Mouse (Mus musculus): ENCODE results near the gene Lingo1. TPM values are rescaled to one million over a fixed set of nuclear protein-coding genes. Genes with fewer than 3 reads are reported as not detected.

The Lingo1 gene
- polyA plus RNA-seq, 1 experiment = not detected

DNA sequence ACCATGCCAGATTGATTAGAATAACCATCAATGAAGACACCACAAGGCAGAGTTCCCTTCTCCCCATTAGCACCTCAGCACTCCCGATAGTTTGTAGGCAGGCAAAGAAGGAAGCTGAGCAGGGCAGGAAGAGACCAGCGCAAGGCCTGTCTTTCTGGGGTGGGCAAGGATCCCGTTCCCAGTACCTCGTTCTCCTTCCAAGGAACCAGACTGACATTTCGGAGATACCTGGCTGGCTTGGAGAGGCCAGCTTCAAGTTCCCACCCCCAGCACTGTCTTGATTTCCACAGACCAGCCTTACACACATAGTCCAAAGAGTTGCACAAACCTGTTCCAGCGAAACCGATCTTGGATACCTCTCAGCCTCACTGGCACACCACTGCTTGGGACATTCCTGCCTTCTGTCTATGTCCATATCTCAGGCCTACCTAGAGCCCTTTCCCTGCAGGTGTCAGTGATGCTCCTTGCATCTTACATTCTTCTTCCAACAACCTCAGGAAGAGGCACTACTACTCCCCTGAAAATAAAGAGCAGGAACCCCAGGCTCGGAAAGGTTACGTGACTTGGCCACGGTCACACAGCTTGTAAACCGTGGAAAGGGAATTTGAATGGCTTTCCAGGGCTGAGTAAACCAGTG lies 159.4 kb downstream of the Lingo1 start:
- Histone ChIP-seq H3K27me3 (ENCODE audit: control insufficient read depth) (peaks cover 68% of the 10 kb centered on the region), H3K9me3 (ENCODE audit: control insufficient read depth, low read length) (no peaks in the 10 kb centered on the region), H3K4me1 (ENCODE audit: control insufficient read depth) (no peaks in the 10 kb centered on the region), H3K4me3 (replicated peaks) (no peak overlapping the region), H3K36me3 (ENCODE audit: control insufficient read depth) (no peaks in the 10 kb centered on the region)
- TF ChIP-seq TAL1 (IDR thresholded peaks at IDR 0.05; ENCODE audit: low read length) (no peak), GATA1 (IDR thresholded peaks at IDR 0.05; ENCODE audit: low read length) (no peak)

DNA sequence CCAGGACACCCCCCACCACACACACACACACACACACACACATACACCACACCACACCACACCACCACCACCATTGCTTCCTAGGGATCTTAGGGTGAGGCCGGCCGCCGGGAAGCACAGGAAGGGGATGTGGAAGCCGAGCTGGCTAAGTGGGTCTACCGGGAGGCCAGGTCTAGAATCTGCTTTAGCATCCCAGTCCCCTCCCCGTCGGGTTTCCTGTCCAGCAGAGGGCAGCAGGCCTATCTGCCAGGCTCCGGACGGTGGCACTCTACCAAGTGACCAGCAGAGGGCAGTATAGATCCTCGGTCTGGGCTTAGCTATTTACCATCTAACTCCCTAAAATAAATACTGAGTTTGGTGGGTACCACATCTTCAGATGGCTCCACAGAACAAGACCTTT lies 160.1 kb downstream of the Lingo1 start:
- no peaks in the 10 kb centered on the region for H3K36me3 ChIP-seq (ENCODE audit: control insufficient read depth)
- H3K9me3 ChIP-seq (ENCODE audit: control insufficient read depth, low read length) = no peaks in the 10 kb centered on the region
- no peaks in the 10 kb centered on the region for H3K4me1 ChIP-seq (ENCODE audit: control insufficient read depth)
- H3K4me3 ChIP-seq (replicated peaks) = no peak overlapping the region
- peaks cover 68% of the 10 kb centered on the region for H3K27me3 ChIP-seq (ENCODE audit: control insufficient read depth)
- TF ChIP-seq TAL1 (IDR thresholded peaks at IDR 0.05; ENCODE audit: low read length) (no peak), GATA1 (IDR thresholded peaks at IDR 0.05; ENCODE audit: low read length) (no peak)

DNA sequence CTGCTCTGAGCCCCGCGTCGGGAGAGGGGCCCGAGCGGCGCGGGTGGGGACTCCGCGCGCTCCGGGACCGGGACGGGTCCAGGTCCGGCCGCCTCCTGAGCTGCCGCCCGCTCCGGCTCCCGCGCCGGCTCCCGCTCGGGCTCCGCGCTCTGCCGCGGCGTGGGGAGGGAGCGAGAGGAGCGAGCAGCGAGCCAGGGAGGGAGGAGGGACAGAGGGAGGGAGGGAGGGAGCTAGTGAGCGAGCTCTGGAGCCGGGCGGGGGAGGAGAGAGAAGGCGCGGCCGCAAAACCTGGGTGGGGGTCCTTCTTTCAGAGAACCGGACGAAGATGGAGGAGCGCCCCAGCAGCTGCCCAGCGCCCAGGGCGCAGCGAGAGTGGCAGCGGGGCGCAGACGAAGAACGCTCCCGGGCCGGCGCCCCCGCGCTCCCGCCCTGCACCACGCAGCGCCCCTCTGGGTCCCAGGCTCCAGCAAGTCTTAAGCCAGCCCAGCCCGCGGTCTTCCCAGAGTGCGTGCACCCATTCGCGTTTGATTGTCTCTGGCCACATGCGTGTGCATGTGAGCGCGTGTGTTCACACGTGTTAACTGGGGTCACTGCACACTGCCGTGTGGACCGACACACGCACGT lies 160.7 kb downstream of the Lingo1 start:
- Histone ChIP-seq H3K27me3 (ENCODE audit: control insufficient read depth) (peaks cover 68% of the 10 kb centered on the region), H3K9me3 (ENCODE audit: control insufficient read depth, low read length) (no peaks in the 10 kb centered on the region), H3K36me3 (ENCODE audit: control insufficient read depth) (no peaks in the 10 kb centered on the region), H3K4me3 (replicated peaks) (peak overlapping the region; percentile 4), H3K4me1 (ENCODE audit: control insufficient read depth) (no peaks in the 10 kb centered on the region)
- TF ChIP-seq GATA1 (IDR thresholded peaks at IDR 0.05; ENCODE audit: low read length) (no peak), TAL1 (IDR thresholded peaks at IDR 0.05; ENCODE audit: low read length) (no peak)

DNA sequence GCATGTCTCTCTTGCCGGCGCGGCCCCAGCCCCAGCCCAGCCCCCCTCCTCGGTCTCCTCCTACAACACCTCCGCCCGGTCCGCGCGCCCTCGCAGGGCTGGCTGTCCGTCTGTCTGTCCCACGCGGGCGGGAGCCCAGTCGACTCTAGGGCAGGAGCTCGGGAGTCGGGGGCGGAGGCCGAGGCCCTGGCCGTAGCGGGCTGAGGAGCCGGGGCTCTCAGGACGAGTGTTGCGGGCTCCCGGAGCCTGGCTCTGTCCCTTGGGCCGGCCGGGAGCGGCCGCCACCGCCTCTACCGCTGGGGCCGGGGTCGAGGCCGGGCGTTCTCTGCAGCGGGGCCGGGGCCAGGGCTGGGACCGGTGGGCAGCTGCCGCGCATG lies 161.2 kb downstream of the Lingo1 start:
- Histone ChIP-seq H3K4me1 (ENCODE audit: control insufficient read depth) (no peaks in the 10 kb centered on the region), H3K4me3 (replicated peaks) (no peak overlapping the region), H3K27me3 (ENCODE audit: control insufficient read depth) (peaks cover 68% of the 10 kb centered on the region), H3K9me3 (ENCODE audit: control insufficient read depth, low read length) (no peaks in the 10 kb centered on the region), H3K36me3 (ENCODE audit: control insufficient read depth) (no peaks in the 10 kb centered on the region)
- TF ChIP-seq TAL1 (IDR thresholded peaks at IDR 0.05; ENCODE audit: low read length) (no peak), GATA1 (IDR thresholded peaks at IDR 0.05; ENCODE audit: low read length) (no peak)

DNA sequence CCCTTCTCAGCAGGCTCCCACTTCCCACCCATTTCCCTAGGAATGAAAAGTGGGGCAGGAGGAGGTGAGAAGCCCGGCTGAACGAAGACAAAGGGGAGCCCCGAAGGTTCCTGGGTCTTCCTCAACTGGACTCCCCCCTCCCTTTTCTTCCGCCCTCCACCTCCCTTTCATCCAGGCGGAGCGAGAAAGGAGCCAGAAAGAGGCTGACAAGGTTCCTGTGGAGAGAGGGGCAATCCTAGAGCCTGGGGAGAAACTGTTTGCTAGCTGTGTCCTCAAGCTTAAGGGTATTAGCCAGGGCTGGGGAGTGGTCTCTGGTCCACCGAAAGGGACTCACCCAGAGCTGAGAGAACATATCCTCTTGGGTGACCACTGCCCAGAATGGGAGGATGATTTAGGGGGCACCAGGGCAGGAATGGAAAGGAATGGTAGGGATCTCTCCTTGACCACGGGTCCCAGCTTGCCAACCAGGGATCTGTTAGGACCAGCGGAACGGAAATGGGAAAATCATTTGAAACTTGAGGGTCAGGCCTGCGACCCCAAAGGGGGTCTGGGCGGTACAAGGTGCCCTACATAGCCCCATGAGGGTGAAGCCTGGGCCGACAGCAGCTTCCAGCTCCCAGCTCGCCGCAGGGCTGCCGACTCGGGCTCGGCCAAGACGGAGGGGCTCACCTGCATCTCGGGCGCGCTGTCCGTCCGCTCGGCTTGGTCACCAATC lies 161.7 kb downstream of the Lingo1 start:
- Histone ChIP-seq H3K4me1 (ENCODE audit: control insufficient read depth) (no peaks in the 10 kb centered on the region), H3K36me3 (ENCODE audit: control insufficient read depth) (no peaks in the 10 kb centered on the region), H3K9me3 (ENCODE audit: control insufficient read depth, low read length) (no peaks in the 10 kb centered on the region), H3K4me3 (replicated peaks) (no peak overlapping the region), H3K27me3 (ENCODE audit: control insufficient read depth) (peaks cover 66% of the 10 kb centered on the region)
- no peak for TF ChIP-seq TAL1 (IDR thresholded peaks at IDR 0.05; ENCODE audit: low read length)
- TF ChIP-seq GATA1 (IDR thresholded peaks at IDR 0.05; ENCODE audit: low read length) = no peak

DNA sequence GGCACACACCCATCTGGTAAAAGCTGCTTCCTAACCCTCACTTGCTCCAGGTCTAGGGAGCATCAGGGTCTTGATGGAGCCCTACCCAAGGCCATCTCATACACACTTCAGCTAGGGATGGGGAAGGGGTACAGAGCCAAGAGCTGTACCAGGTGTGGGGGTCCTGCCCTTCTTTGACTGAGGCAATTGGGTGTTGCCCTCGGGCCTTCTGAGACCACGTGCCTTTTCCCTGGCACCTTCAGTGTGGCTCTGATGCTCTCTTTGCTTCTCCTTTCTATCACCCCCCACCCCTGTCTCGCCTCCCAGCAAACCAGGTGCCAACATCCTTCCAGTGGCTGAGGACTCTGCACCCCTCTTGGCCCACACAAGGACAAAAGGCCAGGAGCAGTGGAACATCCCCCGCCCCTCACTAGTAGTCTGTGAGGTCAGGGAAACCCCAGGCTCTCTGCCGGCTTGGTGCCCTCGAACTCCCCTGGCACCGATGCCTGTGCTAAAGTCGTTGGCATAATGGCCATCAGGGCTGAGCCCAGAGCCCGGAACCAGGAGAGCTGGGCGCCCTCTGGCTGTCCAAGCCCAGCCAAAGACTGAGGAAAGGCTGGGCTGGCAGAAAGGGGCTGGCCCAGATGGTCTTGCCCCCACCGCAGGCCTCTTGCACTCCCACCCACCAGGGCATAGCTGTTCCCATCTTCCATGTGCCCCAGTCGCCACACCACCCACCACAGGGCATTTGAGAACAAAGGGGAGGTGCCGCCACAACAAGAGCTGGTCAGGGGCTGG lies 162.6 kb downstream of the Lingo1 start:
- TF ChIP-seq GATA1 (IDR thresholded peaks at IDR 0.05; ENCODE audit: low read length) (no peak), TAL1 (IDR thresholded peaks at IDR 0.05; ENCODE audit: low read length) (no peak)
- Histone ChIP-seq H3K36me3 (ENCODE audit: control insufficient read depth) (no peaks in the 10 kb centered on the region), H3K4me1 (ENCODE audit: control insufficient read depth) (no peaks in the 10 kb centered on the region), H3K9me3 (ENCODE audit: control insufficient read depth, low read length) (no peaks in the 10 kb centered on the region), H3K27me3 (ENCODE audit: control insufficient read depth) (peaks cover 62% of the 10 kb centered on the region), H3K4me3 (replicated peaks) (no peak overlapping the region)

DNA sequence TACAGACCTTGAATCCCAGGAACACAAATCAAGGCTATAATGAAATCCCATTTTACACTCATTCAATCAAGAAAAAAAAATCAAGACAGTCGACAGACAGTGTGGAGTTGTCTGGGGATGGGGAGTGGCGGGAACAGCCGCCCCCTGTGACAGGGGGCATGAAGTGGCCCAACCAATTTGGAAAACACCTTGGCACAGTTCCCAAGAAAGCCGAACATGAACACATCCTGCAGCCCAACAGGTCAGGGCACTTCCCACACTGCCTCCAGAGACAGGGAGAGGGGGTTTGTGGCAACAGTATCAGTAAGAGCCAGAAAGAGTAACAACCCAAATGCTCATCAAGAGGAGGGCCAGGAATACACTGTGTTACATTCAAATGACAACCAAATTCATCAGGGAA lies 165.3 kb downstream of the Lingo1 start:
- no peak overlapping the region for H3K4me3 ChIP-seq (replicated peaks)
- H3K36me3 ChIP-seq (ENCODE audit: control insufficient read depth) = no peaks in the 10 kb centered on the region
- TF ChIP-seq TAL1 (IDR thresholded peaks at IDR 0.05; ENCODE audit: low read length) = no peak
- TF ChIP-seq GATA1 (IDR thresholded peaks at IDR 0.05; ENCODE audit: low read length) = no peak
- H3K9me3 ChIP-seq (ENCODE audit: control insufficient read depth, low read length) = no peaks in the 10 kb centered on the region
- peaks cover 36% of the 10 kb centered on the region for H3K27me3 ChIP-seq (ENCODE audit: control insufficient read depth)
- H3K4me1 ChIP-seq (ENCODE audit: control insufficient read depth) = no peaks in the 10 kb centered on the region

DNA sequence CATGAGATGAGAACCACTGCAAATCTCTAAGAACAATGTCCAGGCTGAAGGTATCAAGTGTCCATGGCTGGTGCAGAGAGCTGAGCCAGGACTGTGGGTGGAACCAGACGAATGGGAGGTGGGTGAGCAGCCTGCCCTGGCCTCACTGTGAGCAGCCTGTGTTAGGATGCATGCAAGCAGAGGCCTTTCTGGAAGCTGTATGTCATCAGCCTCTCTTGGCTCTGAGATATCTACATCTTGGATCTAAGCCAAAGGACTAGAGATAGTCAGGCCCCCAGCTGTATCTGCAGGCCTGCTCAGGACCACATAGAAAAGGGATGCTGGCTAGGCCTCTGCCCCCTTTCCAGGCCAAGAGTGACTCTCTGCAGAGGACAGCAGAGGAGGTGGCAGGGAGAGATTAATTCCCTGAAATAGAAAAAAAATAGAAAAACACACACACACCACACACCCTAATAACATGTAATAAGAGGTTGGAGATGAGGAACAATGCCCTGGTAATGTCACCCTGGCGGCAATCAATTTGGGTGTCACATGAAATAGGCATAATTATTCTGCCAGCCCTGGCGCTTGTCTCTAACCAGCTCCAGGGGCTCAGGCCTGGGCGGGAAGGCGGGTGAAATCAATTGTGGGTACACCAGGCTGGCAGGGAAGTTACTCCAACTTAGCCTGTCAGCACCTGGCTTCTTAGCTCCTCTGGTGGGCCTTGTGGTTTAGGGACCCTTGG lies 166.4 kb downstream of the Lingo1 start:
- Histone ChIP-seq H3K9me3 (ENCODE audit: control insufficient read depth, low read length) (no peaks in the 10 kb centered on the region), H3K4me1 (ENCODE audit: control insufficient read depth) (no peaks in the 10 kb centered on the region), H3K27me3 (ENCODE audit: control insufficient read depth) (peaks cover 25% of the 10 kb centered on the region), H3K4me3 (replicated peaks) (no peak overlapping the region), H3K36me3 (ENCODE audit: control insufficient read depth) (no peaks in the 10 kb centered on the region)
- TF ChIP-seq GATA1 (IDR thresholded peaks at IDR 0.05; ENCODE audit: low read length) = no peak
- TF ChIP-seq TAL1 (IDR thresholded peaks at IDR 0.05; ENCODE audit: low read length) = no peak

Measured in erythroblast, embryonic 14.5 days (primary cell).